Mouse (Mus musculus): ENCODE measurements around the gene Runx2.

- no peak for TF ChIP-seq CTCF (IDR thresholded peaks at IDR 0.05; ENCODE audit: insufficient read depth, low read depth, low read length)
- TF ChIP-seq POLR2A (IDR thresholded peaks at IDR 0.05; ENCODE audit: insufficient read depth, low read depth, low read length), result no peak
Measured at GRCm38 (mm10) chr17:44745378-44745777, 69.2 kb downstream of the Runx2 start.

All from olfactory bulb, adult 2 months (tissue).